Mouse (Mus musculus): ENCODE measurements around the gene Lamc1. TPM values are rescaled to one million over a fixed set of nuclear protein-coding genes. Genes with fewer than 3 reads are reported as not detected.
A peak's percentile ranks its signal among the peaks of the same experiment; 100 is the strongest.

Lamc1 gene
- polyA plus RNA-seq, 1 experiment from 2014 or later: 151 TPM

- Histone ChIP-seq H3K4me3 (ENCODE audit: low read length) (no peak overlapping the region), H3K9ac (ENCODE audit: low read depth, low read length) (no peak overlapping the region), H3K27me3 (ENCODE audit: control insufficient read depth, insufficient read depth, low read length) (no peaks in the 10 kb centered on the region), H3K9me3 (ENCODE audit: control insufficient read depth, low read length) (no peaks in the 10 kb centered on the region), H3K4me1 (ENCODE audit: control insufficient read depth, insufficient read depth, low read length) (peaks cover 18% of the 10 kb centered on the region; the same call in 1 of the 2 replicates), H3K4me2 (replicated peaks; ENCODE audit: low read depth, low read length) (no peak overlapping the region), H3K27ac (ENCODE audit: low read depth, low read length) (no peak overlapping the region), H3K36me3 (ENCODE audit: control insufficient read depth, insufficient read depth, low read length) (no peaks in the 10 kb centered on the region; the same call in 1 of the 2 replicates)
- ATAC-seq (ENCODE audit: low FRiP score, low TSS enrichment): no peak
- WGBS: 80% methylated on average over 5 of the region's 5 CpGs
Observed at GRCm38 (mm10) chr1:153282342-153282975, 50.1 kb downstream of the Lamc1 start.

GRCm38 (mm10) chr1:153281483-153281882, 51.1 kb downstream of the Lamc1 start:
- no peak for ATAC-seq (ENCODE audit: low FRiP score, low TSS enrichment)
- Histone ChIP-seq H3K27ac (ENCODE audit: low read depth, low read length) (no peak overlapping the region), H3K4me1 (ENCODE audit: control insufficient read depth, insufficient read depth, low read length) (peaks cover 18% of the 10 kb centered on the region; the same call in 1 of the 2 replicates), H3K36me3 (ENCODE audit: control insufficient read depth, insufficient read depth, low read length) (no peaks in the 10 kb centered on the region; the same call in 1 of the 2 replicates), H3K4me2 (replicated peaks; ENCODE audit: low read depth, low read length) (no peak overlapping the region), H3K27me3 (ENCODE audit: control insufficient read depth, insufficient read depth, low read length) (no peaks in the 10 kb centered on the region), H3K4me3 (ENCODE audit: low read length) (no peak overlapping the region), H3K9me3 (ENCODE audit: control insufficient read depth, low read length) (no peaks in the 10 kb centered on the region), H3K9ac (ENCODE audit: low read depth, low read length) (no peak overlapping the region)
- 46% methylated on average over 4 of the region's 4 CpGs for WGBS

- H3K4me1 ChIP-seq (ENCODE audit: control insufficient read depth, insufficient read depth, low read length): peaks cover 21% of the 10 kb centered on the region; the same call in 1 of the 2 replicates
- no peak overlapping the region for H3K4me3 ChIP-seq (ENCODE audit: low read length)
- H3K36me3 ChIP-seq (ENCODE audit: control insufficient read depth, insufficient read depth, low read length): no peaks in the 10 kb centered on the region
- WGBS: 65% methylated on average over 5 of the region's 5 CpGs
- H3K9ac ChIP-seq (ENCODE audit: low read depth, low read length): no peak overlapping the region
- no peaks in the 10 kb centered on the region for H3K9me3 ChIP-seq (ENCODE audit: control insufficient read depth, low read length)
- H3K27ac ChIP-seq (ENCODE audit: low read depth, low read length): no peak overlapping the region
- ATAC-seq (ENCODE audit: low FRiP score, low TSS enrichment): no peak
- no peak overlapping the region for H3K4me2 ChIP-seq (replicated peaks; ENCODE audit: low read depth, low read length)
- no peaks in the 10 kb centered on the region for H3K27me3 ChIP-seq (ENCODE audit: control insufficient read depth, insufficient read depth, low read length)
Observed at GRCm38 (mm10) chr1:153280411-153280810, 52.2 kb downstream of the Lamc1 start.

GRCm38 (mm10) chr1:153278028-153278613, 54.5 kb downstream of the Lamc1 start:
- WGBS: 51% methylated on average over 9 of the region's 9 CpGs
- no peaks in the 10 kb centered on the region for H3K36me3 ChIP-seq (ENCODE audit: control insufficient read depth, insufficient read depth, low read length)
- no peak overlapping the region for H3K4me2 ChIP-seq (replicated peaks; ENCODE audit: low read depth, low read length)
- H3K9me3 ChIP-seq (ENCODE audit: control insufficient read depth, low read length): no peaks in the 10 kb centered on the region
- no peak overlapping the region for H3K9ac ChIP-seq (ENCODE audit: low read depth, low read length)
- no peak for ATAC-seq (ENCODE audit: low FRiP score, low TSS enrichment)
- H3K27ac ChIP-seq (ENCODE audit: low read depth, low read length): no peak overlapping the region
- no peak overlapping the region for H3K4me3 ChIP-seq (ENCODE audit: low read length)
- peaks cover 23% of the 10 kb centered on the region; the same call in 1 of the 2 replicates for H3K4me1 ChIP-seq (ENCODE audit: control insufficient read depth, insufficient read depth, low read length)
- H3K27me3 ChIP-seq (ENCODE audit: control insufficient read depth, insufficient read depth, low read length): no peaks in the 10 kb centered on the region

- WGBS: 71% methylated on average over 5 of the region's 5 CpGs
- no peaks in the 10 kb centered on the region for H3K9me3 ChIP-seq (ENCODE audit: control insufficient read depth, low read length)
- peaks cover 19% of the 10 kb centered on the region; the same call in 1 of the 2 replicates for H3K4me1 ChIP-seq (ENCODE audit: control insufficient read depth, insufficient read depth, low read length)
- no peak overlapping the region for H3K9ac ChIP-seq (ENCODE audit: low read depth, low read length)
- H3K4me3 ChIP-seq (ENCODE audit: low read length): no peak overlapping the region
- no peaks in the 10 kb centered on the region for H3K36me3 ChIP-seq (ENCODE audit: control insufficient read depth, insufficient read depth, low read length)
- no peak overlapping the region for H3K4me2 ChIP-seq (replicated peaks; ENCODE audit: low read depth, low read length)
- no peak for ATAC-seq (ENCODE audit: low FRiP score, low TSS enrichment)
- no peak overlapping the region for H3K27ac ChIP-seq (ENCODE audit: low read depth, low read length)
- H3K27me3 ChIP-seq (ENCODE audit: control insufficient read depth, insufficient read depth, low read length): no peaks in the 10 kb centered on the region
Observed at GRCm38 (mm10) chr1:153275466-153275865, 57.1 kb downstream of the Lamc1 start.

- Histone ChIP-seq H3K4me3 (ENCODE audit: low read length) (no peak overlapping the region), H3K9ac (ENCODE audit: low read depth, low read length) (no peak overlapping the region), H3K27ac (ENCODE audit: low read depth, low read length) (no peak overlapping the region), H3K9me3 (ENCODE audit: control insufficient read depth, low read length) (no peaks in the 10 kb centered on the region), H3K27me3 (ENCODE audit: control insufficient read depth, insufficient read depth, low read length) (no peaks in the 10 kb centered on the region), H3K36me3 (ENCODE audit: control insufficient read depth, insufficient read depth, low read length) (no peaks in the 10 kb centered on the region), H3K4me1 (ENCODE audit: control insufficient read depth, insufficient read depth, low read length) (peaks cover 15% of the 10 kb centered on the region; the same call in 1 of the 2 replicates), H3K4me2 (replicated peaks; ENCODE audit: low read depth, low read length) (no peak overlapping the region)
- peak; percentile 43; the same call in 1 of the 2 replicates for ATAC-seq (ENCODE audit: low FRiP score, low TSS enrichment)
- 41% methylated on average over 6 of the region's 6 CpGs for WGBS
Observed at GRCm38 (mm10) chr1:153274611-153275010, 58.0 kb downstream of the Lamc1 start.

- WGBS: 60% methylated on average over 8 of the region's 8 CpGs
- H3K4me3 ChIP-seq (ENCODE audit: low read length): no peak overlapping the region
- no peaks in the 10 kb centered on the region for H3K27me3 ChIP-seq (ENCODE audit: control insufficient read depth, insufficient read depth, low read length)
- H3K9ac ChIP-seq (ENCODE audit: low read depth, low read length): no peak overlapping the region
- no peaks in the 10 kb centered on the region for H3K36me3 ChIP-seq (ENCODE audit: control insufficient read depth, insufficient read depth, low read length)
- ATAC-seq (ENCODE audit: low FRiP score, low TSS enrichment): no peak
- H3K4me2 ChIP-seq (replicated peaks; ENCODE audit: low read depth, low read length): no peak overlapping the region
- H3K27ac ChIP-seq (ENCODE audit: low read depth, low read length): 0 out of 2 replicates have a peak overlapping the region, but pooled peaks have one; percentile 8
- no peaks in the 10 kb centered on the region for H3K9me3 ChIP-seq (ENCODE audit: control insufficient read depth, low read length)
- peaks cover 15% of the 10 kb centered on the region; the same call in 1 of the 2 replicates for H3K4me1 ChIP-seq (ENCODE audit: control insufficient read depth, insufficient read depth, low read length)
Observed at GRCm38 (mm10) chr1:153273657-153274056, 58.9 kb downstream of the Lamc1 start.

GRCm38 (mm10) chr1:153270827-153271226, 61.8 kb downstream of the Lamc1 start:
- WGBS: 94% methylated on average over 15 of the region's 15 CpGs
- Histone ChIP-seq H3K27ac (ENCODE audit: low read depth, low read length) (no peak overlapping the region), H3K9ac (ENCODE audit: low read depth, low read length) (no peak overlapping the region), H3K27me3 (ENCODE audit: control insufficient read depth, insufficient read depth, low read length) (no peaks in the 10 kb centered on the region), H3K4me1 (ENCODE audit: control insufficient read depth, insufficient read depth, low read length) (peaks cover 32% of the 10 kb centered on the region), H3K9me3 (ENCODE audit: control insufficient read depth, low read length) (no peaks in the 10 kb centered on the region), H3K36me3 (ENCODE audit: control insufficient read depth, insufficient read depth, low read length) (no peaks in the 10 kb centered on the region), H3K4me3 (ENCODE audit: low read length) (no peak overlapping the region), H3K4me2 (replicated peaks; ENCODE audit: low read depth, low read length) (no peak overlapping the region)
- no peak for ATAC-seq (ENCODE audit: low FRiP score, low TSS enrichment)

- WGBS: 86% methylated on average over 6 of the region's 6 CpGs
- Histone ChIP-seq H3K9ac (ENCODE audit: low read depth, low read length) (no peak overlapping the region), H3K4me3 (ENCODE audit: low read length) (no peak overlapping the region), H3K27me3 (ENCODE audit: control insufficient read depth, insufficient read depth, low read length) (no peaks in the 10 kb centered on the region), H3K36me3 (ENCODE audit: control insufficient read depth, insufficient read depth, low read length) (no peaks in the 10 kb centered on the region), H3K27ac (ENCODE audit: low read depth, low read length) (no peak overlapping the region), H3K4me1 (ENCODE audit: control insufficient read depth, insufficient read depth, low read length) (peaks cover 36% of the 10 kb centered on the region), H3K4me2 (replicated peaks; ENCODE audit: low read depth, low read length) (no peak overlapping the region), H3K9me3 (ENCODE audit: control insufficient read depth, low read length) (no peaks in the 10 kb centered on the region)
- no peak for ATAC-seq (ENCODE audit: low FRiP score, low TSS enrichment)
Observed at GRCm38 (mm10) chr1:153269681-153270080, 62.9 kb downstream of the Lamc1 start.

All from kidney, embryonic 14.5 days (tissue).